22 mouse cellular contexts compared by ENCODE assay signal in the genomic region with DNA sequence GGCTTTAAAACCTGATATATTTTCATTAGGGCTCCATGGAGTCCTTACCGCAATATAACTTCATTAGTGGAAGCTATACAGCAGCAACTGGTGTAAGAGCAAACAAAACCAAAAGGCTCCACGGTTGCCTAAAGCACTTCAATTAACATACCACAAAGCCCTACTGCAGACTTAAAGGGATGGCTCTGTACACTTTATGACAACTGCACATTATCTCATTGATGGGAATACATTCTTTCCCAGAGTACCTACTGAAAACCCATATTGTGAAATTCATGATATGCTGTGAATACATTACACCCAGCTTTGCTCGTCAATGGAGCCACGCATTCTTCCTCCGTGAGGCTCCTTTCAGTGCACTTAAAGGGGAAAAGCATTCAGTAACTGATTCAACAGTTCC.
"Had no signal": no experiment of that assay in that cellular context is flagged by ENCODE, and none has a peak within 500 bp of the region (broad histone marks: within the 10 kb centered on the region; RNA-seq: fewer than 3 reads in every experiment).

No protein-coding gene starts in this region.

- H3K4me2 ChIP-seq: limb, embryonic 13.5 days; liver, embryonic 12.5 days; liver, embryonic 15.5 days; neural tube, embryonic 12.5 days; neural tube, embryonic 15.5 days had no signal

- ATAC-seq: liver, embryonic 12.5 days had no signal

- H3K9ac ChIP-seq: limb, embryonic 13.5 days; liver, embryonic 12.5 days; liver, embryonic 15.5 days; neural tube, embryonic 12.5 days; neural tube, embryonic 15.5 days had no signal

- H3K4me3 ChIP-seq: layer of hippocampus, adult 2 months; limb, embryonic 10.5 days; limb, embryonic 13.5 days; liver, embryonic 12.5 days; liver, embryonic 15.5 days; neural tube, embryonic 12.5 days; neural tube, embryonic 15.5 days had no signal

- H3K27ac ChIP-seq: kidney, postnatal 0 days; layer of hippocampus, adult 2 months; limb, embryonic 10.5 days; limb, embryonic 13.5 days; liver, embryonic 12.5 days; liver, embryonic 15.5 days; neural tube, embryonic 12.5 days; neural tube, embryonic 15.5 days; stomach, postnatal 0 days had no signal

- H3K27me3 ChIP-seq: limb, embryonic 13.5 days; liver, embryonic 12.5 days; liver, embryonic 15.5 days; neural tube, embryonic 12.5 days; neural tube, embryonic 15.5 days had no signal

- H3K4me1 ChIP-seq: limb, embryonic 10.5 days; limb, embryonic 13.5 days; liver, embryonic 12.5 days; liver, embryonic 15.5 days; neural tube, embryonic 12.5 days; neural tube, embryonic 15.5 days had no signal

- H3K9me3 ChIP-seq: limb, embryonic 10.5 days; limb, embryonic 13.5 days; liver, embryonic 12.5 days; liver, embryonic 15.5 days; neural tube, embryonic 12.5 days; neural tube, embryonic 15.5 days had no signal

- DNase-seq: kidney, postnatal 25 days; layer of hippocampus, adult 9-11 months; liver; lung, adult 18-20 months; lung, postnatal 14 days; lung, postnatal 4 days; midbrain, embryonic 14.5 days; right cerebral cortex, adult 18-20 months; right cerebral cortex, postnatal 14 days; right cerebral cortex, postnatal 4 days; thymus, adult 2 months; thymus, postnatal 14 days; thymus, postnatal 4 days had no signal

- H3K36me3 ChIP-seq: neural tube, embryonic 12.5 days; neural tube, embryonic 15.5 days had no signal
